Mouse (Mus musculus) hindbrain, postnatal 0 days (tissue): ENCODE data around the gene Snx10. TPM values are rescaled to one million over a fixed set of nuclear protein-coding genes. Genes with fewer than 3 reads are reported as not detected.

Experiments used
- ATAC-seq: fragments of 200-750 bp; cut with Nextera tagmentation; 2 replicates; pipeline ENCODE4 v1.8.0; 2017; ENCODE audit warnings: mild to moderate bottlenecking, moderate TSS enrichment, moderate library complexity
- DNase-seq: peaks from one replicate; pipeline ENCODE4 v3.0.0-alpha.2; 2015; ENCODE audit warnings: low spot score
- H3K27ac ChIP-seq: fragments of 300-500 bp; sonication (generic); 2 replicates; pipeline ENCODE4 v1.5.1; 2014; ENCODE audit warnings: mild to moderate bottlenecking
- H3K27me3 ChIP-seq: fragments of 300-500 bp; sonication (generic); 2 replicates; pipeline ENCODE4 v1.6.1; 2014; ENCODE audit warnings: low read length, mixed read lengths; ENCODE audit not compliant: insufficient read depth
- H3K36me3 ChIP-seq: fragments of 300-500 bp; sonication (generic); 2 replicates; pipeline ENCODE4 v1.6.1; 2014; ENCODE audit warnings: low read length, mixed read lengths; ENCODE audit not compliant: insufficient read depth
- H3K4me1 ChIP-seq: fragments of 300-500 bp; sonication (generic); 2 replicates; pipeline ENCODE4 v1.6.1; 2014; ENCODE audit warnings: antibody characterized with exemption, low read length, mixed read lengths; ENCODE audit not compliant: insufficient read depth
- H3K4me2 ChIP-seq: fragments of 300-500 bp; sonication (generic); 2 replicates; pipeline ENCODE4 v1.6.1; 2014; ENCODE audit warnings: low read depth, mild to moderate bottlenecking, low read length, moderate library complexity, mixed read lengths
- H3K4me3 ChIP-seq: fragments of 300-500 bp; sonication (generic); 2 replicates; pipeline ENCODE4 v1.5.1; 2014; ENCODE audit warnings: low read length
- H3K9ac ChIP-seq: fragments of 300-500 bp; sonication (generic); replicated peaks from 2 replicates; pipeline ENCODE4 v1.6.1; 2014; ENCODE audit warnings: mild to moderate bottlenecking, low read length, moderate library complexity, mixed read lengths
- H3K9me3 ChIP-seq: fragments of 300-500 bp; sonication (generic); 2 replicates; pipeline ENCODE4 v1.6.1; 2016; ENCODE audit warnings: low read length, mixed read lengths
- CTCF ChIP-seq: IDR thresholded peaks from 2 replicates; pipeline ENCODE4 v1.5.1; 2016; ENCODE audit warnings: antibody characterized with exemption, control low read depth, low read depth
- WGBS: fragments of 180-500 bp; shearing (Covaris S2); extraction: QIAGEN DNeasy Blood & Tissue Kit; methylation state at CpG from one replicate; pipeline ENCODE4 v1.1.7; 2014; 5-methylcytosine and 5-hydroxymethylcytosine counted together
- polyA plus RNA-seq: library from polyadenylated mRNA; unstranded; fragments of >200 nt; fragmentation: Nextera tagmentation; extraction: Ambion mirVana; gene quantifications from 2 replicates; pipeline ENCODE4 v1.2.1, GENCODE M21; 2015
- total RNA-seq: library from RNA; depleted of rRNA; stranded (reverse); fragments of >200 nt; gene quantifications from 2 replicates; pipeline ENCODE4 v1.2.3, GENCODE M21; 2014

The Snx10 gene
- total and polyA plus RNA-seq, 2 experiments from 2014 or later: 45.5 to 75.2 TPM

DNA sequence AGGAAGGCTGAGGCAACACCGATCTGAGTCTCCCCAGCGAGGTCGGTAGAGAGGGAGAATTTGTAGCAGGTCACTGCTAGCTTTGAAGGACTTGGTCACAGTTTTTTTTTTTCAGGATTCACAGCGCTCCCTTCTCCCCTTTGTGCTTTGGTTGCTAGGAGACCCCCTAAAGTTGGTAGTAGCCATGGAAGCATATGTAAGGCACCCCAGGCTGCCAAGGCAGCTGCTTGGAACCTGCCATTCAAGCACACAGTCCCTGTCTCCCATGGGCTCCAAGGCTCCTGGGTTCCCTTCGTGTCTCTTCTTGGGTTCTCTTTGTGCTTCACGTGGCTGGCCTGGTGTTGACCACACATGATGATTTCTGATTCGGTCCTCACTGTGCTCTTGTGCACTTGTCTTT lies 5.8 kb downstream of the Snx10 start:
- whole genome bisulfite sequencing: 17% methylated on average over 7 of the region's 7 CpGs
- peak; percentile 65 for DNase-seq
- H3K4me3 ChIP-seq: no peak overlapping the region
- H3K4me1 ChIP-seq: peaks cover 20% of the 10 kb centered on the region; the same call in 1 of the 2 replicates
- H3K27ac ChIP-seq: peak overlapping the region; percentile 41
- H3K9me3 ChIP-seq: no peaks in the 10 kb centered on the region
- H3K9ac ChIP-seq: no peak overlapping the region
- no peaks in the 10 kb centered on the region for H3K27me3 ChIP-seq
- ATAC-seq: peak; percentile 75
- H3K4me2 ChIP-seq: no peak overlapping the region
- TF ChIP-seq CTCF: no peak
- H3K36me3 ChIP-seq: no peaks in the 10 kb centered on the region

DNA sequence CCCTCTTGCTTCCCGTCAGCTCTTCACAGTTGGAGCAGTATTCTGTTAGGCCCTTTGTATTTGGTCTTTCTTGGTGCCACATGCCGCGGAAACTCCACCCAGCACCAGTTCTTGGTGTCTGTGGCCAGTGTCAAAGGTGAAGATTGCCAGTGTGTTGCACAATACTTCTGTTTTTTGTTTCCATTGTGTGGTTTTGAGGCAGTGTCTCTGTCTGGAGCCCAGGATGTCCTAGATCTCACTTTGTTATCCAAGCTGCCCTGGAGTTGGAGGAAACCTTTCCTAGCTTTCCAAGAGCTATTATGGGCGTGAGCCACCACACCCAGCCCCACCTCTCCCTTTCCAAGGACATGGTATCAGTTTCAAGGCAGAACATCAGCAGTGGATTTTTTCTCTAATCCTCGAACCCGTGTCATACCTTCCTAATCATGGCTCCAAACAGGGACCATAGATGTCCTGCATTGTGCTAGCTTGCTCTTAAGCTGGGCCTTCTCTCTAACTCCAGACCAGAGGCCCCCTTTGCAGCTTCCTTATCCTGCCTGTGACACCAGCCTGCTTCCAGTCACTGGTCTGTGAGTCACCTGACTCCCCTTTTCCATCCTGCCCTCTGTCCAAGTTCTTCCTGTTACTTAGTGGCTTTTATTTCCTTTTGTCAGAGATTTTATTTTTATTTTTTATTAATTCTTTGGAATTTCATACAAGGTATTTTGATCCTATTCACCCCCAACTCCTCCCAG lies 9.9 kb downstream of the Snx10 start:
- no peak for TF ChIP-seq CTCF
- no peaks in the 10 kb centered on the region for H3K9me3 ChIP-seq
- peaks cover 10% of the 10 kb centered on the region; the same call in 1 of the 2 replicates for H3K4me1 ChIP-seq
- no peak overlapping the region for H3K27ac ChIP-seq
- WGBS: 75% methylated on average over 6 of the region's 6 CpGs
- ATAC-seq (no peak), DNase-seq (no peak)
- no peak overlapping the region for H3K9ac ChIP-seq
- no peak overlapping the region for H3K4me2 ChIP-seq
- H3K36me3 ChIP-seq: 0 out of 2 replicates have a peak, but pooled peaks cover 3% of the 10 kb centered on the region
- H3K4me3 ChIP-seq: no peak overlapping the region
- no peaks in the 10 kb centered on the region for H3K27me3 ChIP-seq

DNA sequence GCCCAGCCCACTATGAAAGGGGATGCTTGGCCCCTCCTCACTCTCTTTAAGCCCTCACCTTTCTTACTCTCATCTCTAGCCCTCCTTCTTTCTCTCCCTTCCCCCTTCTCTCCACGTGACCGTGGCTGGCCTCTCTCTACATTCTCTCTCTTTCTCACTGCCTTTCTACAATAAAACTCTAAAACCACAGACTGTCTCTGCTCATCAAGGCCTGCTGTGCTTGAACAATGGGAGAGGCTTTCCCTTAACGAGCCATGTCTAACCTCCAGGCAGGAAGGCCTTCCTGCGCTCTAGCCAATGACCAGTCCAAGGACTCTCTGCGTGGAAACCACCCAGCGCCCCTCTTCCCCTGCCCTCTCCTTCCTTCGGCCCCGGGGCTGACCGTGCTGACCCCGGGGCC lies 11.9 kb downstream of the Snx10 start:
- WGBS: 62% methylated on average over 10 of the region's 10 CpGs

DNA sequence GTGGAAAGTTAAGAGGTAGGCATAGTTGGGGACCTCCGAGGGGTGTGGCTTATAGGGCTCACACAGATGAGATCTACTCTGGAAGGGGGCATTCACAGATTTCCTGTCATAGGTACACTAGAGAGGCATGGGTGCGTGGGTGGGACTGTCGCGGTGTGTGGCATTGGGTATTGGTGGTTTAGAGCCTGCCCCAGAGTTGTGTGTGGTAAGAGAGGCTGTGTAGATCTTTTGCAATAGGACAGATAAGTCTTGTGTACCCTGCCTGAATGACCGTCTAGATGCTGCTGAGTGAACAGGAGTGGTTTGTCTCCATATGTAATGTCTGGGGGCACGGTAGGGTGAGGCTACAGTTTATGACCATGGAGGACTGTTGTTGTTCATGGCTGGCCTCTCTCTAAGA lies 16.8 kb downstream of the Snx10 start:
- DNase-seq (no peak), ATAC-seq (no peak)
- Histone ChIP-seq H3K4me1 (no peaks in the 10 kb centered on the region), H3K36me3 (0 out of 2 replicates have a peak, but pooled peaks cover 3% of the 10 kb centered on the region), H3K4me2 (no peak overlapping the region), H3K4me3 (no peak overlapping the region), H3K9me3 (no peaks in the 10 kb centered on the region), H3K27me3 (no peaks in the 10 kb centered on the region), H3K9ac (no peak overlapping the region), H3K27ac (no peak overlapping the region)
- 89% methylated on average over 6 of the region's 6 CpGs for WGBS
- TF ChIP-seq CTCF: no peak

More for the DNA sequence above, 11.9 kb downstream of the Snx10 start:
- Histone ChIP-seq H3K36me3 (0 out of 2 replicates have a peak, but pooled peaks cover 3% of the 10 kb centered on the region), H3K4me2 (no peak overlapping the region), H3K9ac (no peak overlapping the region), H3K4me3 (no peak overlapping the region), H3K27me3 (no peaks in the 10 kb centered on the region), H3K4me1 (no peaks in the 10 kb centered on the region), H3K9me3 (no peaks in the 10 kb centered on the region), H3K27ac (no peak overlapping the region)
- TF ChIP-seq CTCF: no peak
- ATAC-seq (no peak), DNase-seq (no peak)

DNA sequence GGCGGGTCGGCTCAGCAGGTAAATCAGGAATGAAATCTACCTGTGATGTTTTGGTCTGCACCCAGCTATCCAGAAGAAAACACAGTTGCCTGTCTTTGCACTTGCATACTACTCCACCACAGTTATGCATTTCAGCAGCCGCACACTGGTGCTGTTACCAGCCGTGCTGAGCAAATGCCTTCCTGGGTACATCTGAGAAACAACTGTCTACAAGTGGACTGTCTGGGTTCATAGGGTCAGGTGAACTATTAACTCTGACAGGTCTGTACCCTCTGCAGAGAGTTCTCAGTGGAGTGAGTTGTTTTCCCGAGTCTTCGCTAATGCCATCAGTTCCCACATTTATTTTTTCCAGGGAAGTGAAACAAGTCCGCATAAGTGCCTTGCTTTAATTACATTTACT lies 17.7 kb downstream of the Snx10 start:
- ATAC-seq (no peak), DNase-seq (no peak)
- no peak overlapping the region for H3K27ac ChIP-seq
- no peak overlapping the region for H3K9ac ChIP-seq
- H3K9me3 ChIP-seq: no peaks in the 10 kb centered on the region
- no peak for TF ChIP-seq CTCF
- 89% methylated on average over 7 of the region's 7 CpGs for WGBS
- no peak overlapping the region for H3K4me2 ChIP-seq
- no peaks in the 10 kb centered on the region for H3K27me3 ChIP-seq
- 0 out of 2 replicates have a peak, but pooled peaks cover 3% of the 10 kb centered on the region for H3K36me3 ChIP-seq
- no peak overlapping the region for H3K4me3 ChIP-seq
- H3K4me1 ChIP-seq: no peaks in the 10 kb centered on the region

DNA sequence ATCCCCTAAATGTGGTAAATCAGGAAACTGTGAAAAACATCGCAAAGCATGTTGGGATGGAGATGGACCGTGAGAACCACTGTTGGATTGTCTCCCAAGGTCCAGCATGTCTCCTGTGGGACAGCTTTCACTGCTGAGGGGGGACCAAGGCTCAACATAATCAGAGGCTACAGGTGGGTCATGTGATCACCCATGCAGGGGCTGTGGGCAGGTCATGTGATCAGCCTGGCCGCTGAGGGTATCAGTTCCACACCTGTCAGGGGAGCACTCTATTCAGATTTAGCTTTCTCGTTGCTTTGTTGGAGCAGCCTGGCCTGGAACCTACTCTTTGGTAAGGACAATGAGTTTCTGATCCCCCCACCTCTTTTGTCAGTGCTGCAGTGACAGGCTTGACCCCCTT lies 18.4 kb downstream of the Snx10 start:
- H3K9me3 ChIP-seq: no peaks in the 10 kb centered on the region
- no peaks in the 10 kb centered on the region for H3K27me3 ChIP-seq
- WGBS: 75% methylated on average over 4 of the region's 4 CpGs
- ATAC-seq (no peak), DNase-seq (no peak)
- no peaks in the 10 kb centered on the region for H3K4me1 ChIP-seq
- TF ChIP-seq CTCF: no peak
- H3K36me3 ChIP-seq: no peaks in the 10 kb centered on the region
- H3K27ac ChIP-seq: no peak overlapping the region
- no peak overlapping the region for H3K4me2 ChIP-seq
- no peak overlapping the region for H3K4me3 ChIP-seq
- no peak overlapping the region for H3K9ac ChIP-seq

DNA sequence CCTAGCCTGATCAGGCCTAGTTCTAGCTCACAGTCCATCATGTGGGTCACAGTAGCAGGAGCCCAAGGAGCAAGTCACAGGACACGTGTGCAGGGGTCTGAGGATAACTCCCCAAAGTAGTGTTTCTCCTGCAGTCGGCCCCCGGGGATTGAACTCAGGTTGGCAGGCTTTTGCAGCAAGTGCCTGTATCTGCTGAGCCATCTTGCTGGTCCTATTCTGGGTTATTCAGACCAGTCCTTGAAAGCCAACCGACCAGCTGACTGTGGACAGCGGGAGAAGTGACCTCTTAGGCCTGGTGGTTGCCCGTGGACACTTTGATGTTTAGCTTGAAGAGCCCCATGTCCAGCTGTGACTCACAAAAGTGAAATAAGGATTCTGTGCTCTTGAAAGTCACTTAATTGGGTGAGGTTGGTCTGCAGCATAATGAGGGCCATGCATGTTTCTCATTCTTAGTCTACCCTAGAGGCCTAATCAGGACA lies 20.0 kb downstream of the Snx10 start:
- ATAC-seq (no peak), DNase-seq (no peak)
- Histone ChIP-seq H3K36me3 (no peaks in the 10 kb centered on the region), H3K9me3 (no peaks in the 10 kb centered on the region), H3K4me3 (no peak overlapping the region), H3K27me3 (no peaks in the 10 kb centered on the region), H3K27ac (no peak overlapping the region), H3K9ac (no peak overlapping the region), H3K4me1 (no peaks in the 10 kb centered on the region), H3K4me2 (no peak overlapping the region)
- no peak for TF ChIP-seq CTCF
- 52% methylated on average over 6 of the region's 6 CpGs for WGBS
